Mouse (Mus musculus) ES-CJ7 (cell line): Measurements from ENCODE around the gene Slc12a3.
"Not testable (repeated sequence)": the region's sequence is repeated elsewhere in the genome, so short reads cannot be mapped to it uniquely, and the experiment has no call there.

Experiments used
- DNase-seq: peaks from one replicate; pipeline ENCODE4 v3.0.0; 2011; ENCODE audit warnings: low read depth, low spot score

Slc12a3 gene

GRCm38 (mm10) chr8:94399957-94400356 lies 71.0 kb downstream of the Slc12a3 start:
- DNase-seq = not testable (repeated sequence)

GRCm38 (mm10) chr8:94408443-94409080 lies 79.6 kb downstream of the Slc12a3 start:
- no peak for DNase-seq

GRCm38 (mm10) chr8:94409523-94409922 lies 80.5 kb downstream of the Slc12a3 start:
- no peak for DNase-seq

- no peak for DNase-seq
These were observed 83.5 kb downstream of the Slc12a3 start for GRCm38 (mm10) chr8:94412518-94412917.

GRCm38 (mm10) chr8:94413509-94413908 lies 84.5 kb downstream of the Slc12a3 start:
- DNase-seq = no peak

- DNase-seq = no peak
These were observed 86.2 kb downstream of the Slc12a3 start for GRCm38 (mm10) chr8:94415218-94415617.
